Mouse (Mus musculus) brain, embryonic 14.5 days (tissue): ENCODE data around the gene Olfr1201. TPM values are rescaled to one million over a fixed set of nuclear protein-coding genes. Genes with fewer than 3 reads are reported as not detected.

Experiments used
- DNase-seq: peaks from one replicate; pipeline ENCODE4 v3.0.0-alpha.2; 2011; ENCODE audit warnings: low read depth
- CTCF ChIP-seq: fragments of 200-500 bp; IDR thresholded peaks from 2 replicates; pipeline ENCODE4 v1.5.1; 2012; ENCODE audit warnings: inconsistent platforms, mild to moderate bottlenecking, moderate library complexity, borderline replicate concordance; ENCODE audit not compliant: insufficient read depth, insufficient read length; ENCODE audit errors: extremely low read depth
- POLR2A ChIP-seq: fragments of 200-500 bp; IDR thresholded peaks from 2 replicates; pipeline ENCODE4 v1.6.1; 2012; ENCODE audit warnings: mild to moderate bottlenecking, inconsistent platforms, borderline replicate concordance; ENCODE audit not compliant: poor library complexity, insufficient read depth, insufficient read length, severe bottlenecking; ENCODE audit errors: extremely low read depth
- polyA plus RNA-seq: library from polyadenylated mRNA; depleted of rRNA; stranded (reverse); fragments of >200 nt; gene quantifications from 2 replicates; pipeline ENCODE4 v1.2.3, GENCODE M21; 2012; rRNA removed

The Olfr1201 gene
- polyA plus RNA-seq, result not detected in 2 replicates

DNA sequence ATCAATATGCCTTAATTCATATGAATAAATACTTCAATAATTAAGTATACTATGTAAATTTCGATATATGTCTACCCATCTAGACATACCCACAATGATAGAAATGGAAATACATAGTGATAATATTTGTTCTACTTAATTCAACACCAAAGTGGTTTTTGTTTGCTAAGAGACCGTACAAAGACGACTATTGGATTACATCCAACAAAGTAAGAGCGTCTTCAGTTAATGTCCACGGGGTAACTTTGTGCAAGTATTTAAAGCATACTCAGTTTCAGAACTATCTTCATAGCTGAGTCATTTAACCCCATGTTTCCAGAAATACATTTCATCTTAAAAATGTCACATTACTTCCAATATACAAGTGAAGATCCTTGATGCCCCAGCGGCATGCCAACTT is at the start of gene Olfr1201:
Olfr1201 (plus strand) TSS at position 301 of the 400 bp plus-strand sequence.
- TF ChIP-seq CTCF, result no peak
- TF ChIP-seq POLR2A, result no peak
- no peak for DNase-seq

DNA sequence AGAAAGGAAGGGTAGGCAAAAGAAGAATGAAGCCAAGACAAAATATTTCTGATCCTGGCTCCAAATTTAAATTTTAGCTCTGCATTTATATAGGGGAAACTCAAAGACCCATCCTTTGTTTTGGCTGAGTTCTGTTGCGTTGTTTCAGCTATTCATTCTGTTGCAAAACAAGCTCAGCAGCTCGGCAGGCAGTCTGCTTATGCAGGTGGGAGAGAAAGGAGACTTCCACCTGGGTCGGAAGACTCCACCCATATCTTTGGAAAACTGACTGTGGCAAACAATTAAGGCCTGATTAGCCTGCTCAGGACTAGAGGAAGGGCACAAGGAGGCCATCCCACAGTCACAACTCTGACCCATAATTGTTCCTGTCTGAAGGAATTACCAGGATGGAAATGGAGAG is 49.5 kb upstream of the Olfr1201 start:
- no peak for DNase-seq
- TF ChIP-seq POLR2A (no peak), CTCF (no peak)

DNA sequence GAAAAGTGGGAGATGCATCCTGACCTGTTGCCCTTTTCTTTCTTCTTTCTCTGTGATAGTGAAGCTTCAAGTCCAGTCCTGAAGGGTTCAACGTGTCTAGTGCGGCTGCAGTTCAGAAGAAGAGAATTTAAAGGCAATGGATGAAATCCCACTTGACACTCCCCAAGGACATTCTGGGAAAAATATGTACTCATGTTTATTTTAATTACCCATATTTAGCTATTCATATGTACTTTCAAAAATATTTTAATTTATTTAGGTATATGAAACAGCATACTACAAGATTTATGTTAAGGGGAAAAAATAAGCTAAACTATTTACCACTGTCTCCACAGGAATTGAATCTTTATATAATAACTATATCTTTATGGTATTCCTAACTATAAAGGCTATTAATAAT is 41.6 kb upstream of the Olfr1201 start, which contains the start of gene Olfr1198:
Olfr1198 (minus strand) TSS at position 101 of the 400 bp plus-strand sequence.
- no peak for TF ChIP-seq CTCF
- no peak for TF ChIP-seq POLR2A
- DNase-seq, result no peak

DNA sequence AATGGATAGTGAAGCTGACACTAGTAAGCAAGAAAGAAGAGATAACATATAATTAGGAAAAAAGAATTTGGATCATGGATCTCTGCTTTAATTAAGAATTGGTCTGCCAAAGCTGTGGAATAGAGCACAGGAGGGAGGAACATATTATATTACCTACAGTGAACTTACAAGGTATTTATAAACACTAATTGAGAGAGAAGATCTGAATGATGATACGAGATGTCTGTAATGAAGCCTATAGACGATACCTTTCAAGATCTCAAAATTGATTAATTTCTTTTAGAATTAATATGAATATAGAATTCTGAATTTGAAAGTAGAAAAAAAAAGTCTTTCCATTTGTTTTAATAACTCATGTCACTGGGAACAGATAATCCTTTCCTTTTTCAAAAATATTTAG is 32.5 kb upstream of the Olfr1201 start, which contains the start of gene Olfr1199:
Olfr1199 (minus strand) TSS at position 101 of the 400 bp plus-strand sequence.
- DNase-seq, result no peak
- TF ChIP-seq CTCF (no peak), POLR2A (no peak)

DNA sequence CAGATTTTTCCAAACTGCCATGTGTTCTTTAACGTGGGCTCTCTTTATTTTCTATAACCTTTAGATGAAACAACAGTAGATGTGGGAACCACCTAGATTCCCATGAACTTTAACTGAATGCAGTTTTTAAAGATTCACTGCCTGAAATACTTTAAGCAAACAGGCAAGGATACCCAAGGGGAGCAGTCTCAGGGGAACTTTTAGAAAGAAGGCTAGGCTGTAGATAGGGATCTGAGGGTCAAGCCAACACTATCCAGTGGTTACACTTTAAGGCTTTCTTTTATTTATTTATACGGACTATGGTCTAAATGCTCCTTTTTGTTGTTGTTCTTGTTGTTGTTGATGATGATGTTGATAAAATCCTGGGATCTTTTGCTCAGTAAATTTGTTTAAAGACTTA is 22.4 kb upstream of the Olfr1201 start, which contains the start of gene Olfr1200:
Olfr1200 (minus strand) TSS at position 101 of the 400 bp plus-strand sequence.
- no peak for DNase-seq
- TF ChIP-seq POLR2A (no peak), CTCF (no peak)

DNA sequence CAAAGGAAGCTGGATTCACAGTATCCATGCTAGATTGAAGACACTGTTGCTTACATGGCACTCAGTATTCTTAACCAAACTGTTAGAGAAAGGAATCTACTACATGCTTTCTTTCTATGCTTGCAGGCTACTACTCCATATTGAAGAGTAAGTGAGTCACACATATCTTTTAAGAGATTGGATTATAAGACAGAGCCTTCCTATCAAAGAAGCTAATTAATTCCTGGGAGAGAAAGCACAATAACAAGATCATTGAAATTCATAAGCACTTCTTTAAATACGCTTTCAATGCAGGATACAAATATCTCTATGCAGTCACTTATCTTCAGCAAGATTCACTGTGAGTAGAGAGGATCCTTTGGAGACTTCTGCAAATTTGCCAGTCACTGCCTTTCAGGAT is 21.4 kb downstream of the Olfr1201 start, which contains the start of gene Olfr1202:
Olfr1202 (plus strand) TSS at position 301 of the 400 bp plus-strand sequence.
- TF ChIP-seq CTCF, result no peak
- no peak for TF ChIP-seq POLR2A
- no peak for DNase-seq

DNA sequence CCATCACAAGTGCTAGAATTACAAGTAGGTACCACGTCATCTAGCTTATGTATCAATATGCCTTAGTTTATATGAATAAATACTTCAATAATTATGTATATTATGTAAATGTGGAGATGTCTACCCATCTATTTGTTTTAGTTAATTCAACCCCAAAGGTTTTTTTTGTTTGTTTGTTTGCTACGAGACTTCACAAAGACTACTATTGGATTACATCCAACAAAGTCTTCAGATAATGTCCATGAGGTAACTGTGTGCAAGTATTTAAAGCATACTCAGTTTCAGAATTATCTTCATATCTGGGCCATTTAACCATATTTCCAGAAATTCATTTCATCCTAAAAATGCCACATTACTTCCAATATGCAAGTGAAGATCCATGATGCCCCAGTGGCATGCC is 36.6 kb downstream of the Olfr1201 start, which contains the start of gene Olfr1205:
Olfr1205 (plus strand) TSS at position 301 of the 400 bp plus-strand sequence.
- DNase-seq, result no peak
- TF ChIP-seq CTCF (no peak), POLR2A (no peak)

DNA sequence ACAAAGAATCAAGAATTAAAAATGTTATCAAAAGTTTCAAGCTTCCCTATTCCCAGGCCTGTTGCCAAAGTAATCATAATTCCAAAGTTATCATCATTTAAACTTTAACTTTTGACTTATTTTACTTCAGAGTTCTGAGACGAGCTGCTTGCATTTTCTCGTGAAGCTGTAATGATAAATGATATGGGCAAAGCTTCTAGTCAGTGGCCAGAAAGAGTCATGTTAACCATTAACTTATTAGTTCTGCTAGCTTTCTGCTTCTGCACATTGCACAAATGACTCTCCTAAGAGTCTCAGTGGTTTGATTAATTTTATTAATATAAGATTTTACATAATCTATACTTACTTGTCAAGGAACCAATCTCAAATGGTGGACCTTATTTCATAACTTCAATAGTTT is 45.6 kb downstream of the Olfr1201 start:
- DNase-seq, result no peak
- TF ChIP-seq POLR2A, result no peak
- no peak for TF ChIP-seq CTCF

Other genes with a start within 250 kb of the Olfr1201 start
- gene Olfr1188, start 236.1 kb upstream of the Olfr1201 start, polyA plus RNA-seq, result not detected in 2 replicates
- gene Olfr1189, start 206.6 kb upstream of the Olfr1201 start, polyA plus RNA-seq, result not detected in 2 replicates
- gene Olfr1191-ps1, start 152.5 kb upstream of the Olfr1201 start, polyA plus RNA-seq, result not detected in 2 replicates
- not detected in 2 replicates for gene Olfr1192-ps1, start 144.5 kb upstream of the Olfr1201 start, polyA plus RNA-seq
- not detected in 2 replicates for gene Olfr1193, start 117.4 kb upstream of the Olfr1201 start, polyA plus RNA-seq
- not detected in 2 replicates for gene Olfr1195, start 103.8 kb upstream of the Olfr1201 start, polyA plus RNA-seq
- not detected in 2 replicates for gene Olfr1196, start 88.4 kb upstream of the Olfr1201 start, polyA plus RNA-seq
- not detected in 2 replicates for gene Olfr1197, start 60.7 kb upstream of the Olfr1201 start, polyA plus RNA-seq
- not detected in 2 replicates for gene Olfr1198, start 41.7 kb upstream of the Olfr1201 start, polyA plus RNA-seq
- gene Olfr1199, start 32.6 kb upstream of the Olfr1201 start, polyA plus RNA-seq, result not detected in 2 replicates
- not detected in 2 replicates for gene Olfr1200, start 22.5 kb upstream of the Olfr1201 start, polyA plus RNA-seq
- gene Olfr1202, start 21.5 kb downstream of the Olfr1201 start, polyA plus RNA-seq, result not detected in 2 replicates
- not detected in 2 replicates for gene Olfr1205, start 36.7 kb downstream of the Olfr1201 start, polyA plus RNA-seq
- gene Olfr1204, start 56.3 kb downstream of the Olfr1201 start, polyA plus RNA-seq, result not detected in 2 replicates
- gene Olfr1206, start 70.2 kb downstream of the Olfr1201 start, polyA plus RNA-seq, result not detected in 2 replicates
- gene Olfr1208, start 109.3 kb downstream of the Olfr1201 start, polyA plus RNA-seq, result not detected in 2 replicates
- gene Olfr1209, start 122.1 kb downstream of the Olfr1201 start, polyA plus RNA-seq, result not detected in 2 replicates
- gene Olfr1211, start 145.1 kb downstream of the Olfr1201 start, polyA plus RNA-seq, result not detected in 2 replicates
- not detected in 2 replicates for gene Olfr1212, start 160.9 kb downstream of the Olfr1201 start, polyA plus RNA-seq
- not detected in 2 replicates for gene Gm13762, start 187.2 kb downstream of the Olfr1201 start, polyA plus RNA-seq
- not detected in 2 replicates for gene Olfr1214, start 199.6 kb downstream of the Olfr1201 start, polyA plus RNA-seq
- not detected in 2 replicates for gene Olfr1215, start 213.9 kb downstream of the Olfr1201 start, polyA plus RNA-seq
- not detected in 2 replicates for gene Olfr1216, start 225.3 kb downstream of the Olfr1201 start, polyA plus RNA-seq
- gene Olfr1217, start 239.0 kb downstream of the Olfr1201 start, polyA plus RNA-seq, result not detected in 2 replicates